Mouse (Mus musculus): ENCODE results near the gene Cdk14. TPM values are rescaled to one million over a fixed set of nuclear protein-coding genes. Genes with fewer than 3 reads are reported as not detected.
A peak's percentile ranks its signal among the peaks of the same experiment; 100 is the strongest.

The Cdk14 gene
- 28.1 to 79.9 TPM (median 43.7 TPM) in 3 replicates for total RNA-seq (2017)

DNA sequence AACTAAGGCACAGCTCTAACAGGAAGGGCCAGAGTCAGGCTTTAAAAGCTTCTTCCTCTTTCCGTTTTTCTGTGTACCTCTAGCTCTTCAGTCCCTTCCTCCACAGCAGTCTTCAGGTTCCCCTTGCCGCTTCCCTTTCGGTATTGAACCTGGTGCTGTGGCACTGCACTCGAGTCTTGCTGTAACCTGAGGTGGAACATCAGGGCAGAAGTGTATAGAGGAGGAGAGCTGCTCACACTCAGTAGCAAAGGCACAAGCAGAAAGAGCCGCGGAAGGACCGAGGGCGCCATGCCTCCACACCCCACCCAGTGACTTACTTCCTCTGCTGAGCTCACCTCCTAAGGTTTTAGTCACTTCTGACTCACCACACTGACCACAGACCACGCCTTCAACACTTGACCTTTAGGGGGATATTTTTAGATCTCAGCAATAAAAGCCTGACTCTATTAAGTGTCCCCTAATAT is at the start of gene Cdk14:
TSS of gene Cdk14 (minus strand) at position 321 of the 464 bp plus-strand sequence.
- ATAC-seq (replicated peaks; ENCODE audit: insufficient number of reproducible peaks, low FRiP score, low TSS enrichment, poor library complexity, severe bottlenecking) = peak; percentile 94

DNA sequence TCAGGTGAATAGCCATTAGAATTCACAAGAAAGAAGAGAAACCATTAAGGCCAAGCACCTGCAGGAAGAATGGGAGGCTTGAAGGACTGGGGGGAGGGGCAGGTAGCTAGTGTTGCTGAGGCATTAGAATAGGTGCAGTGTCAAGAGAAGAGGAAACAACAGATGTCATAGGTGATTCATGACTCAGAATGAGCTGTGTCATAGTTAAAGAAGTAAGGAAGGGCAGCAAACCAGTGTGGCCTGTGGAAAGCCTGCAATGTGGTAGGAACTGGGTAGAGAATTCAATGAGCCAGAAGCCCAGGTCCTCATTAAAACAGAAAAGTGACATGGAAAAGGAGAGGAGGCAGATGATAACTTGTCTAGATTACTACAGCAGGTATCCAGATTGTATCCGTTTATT is 45.1 kb upstream of the Cdk14 start:
- ATAC-seq (replicated peaks; ENCODE audit: insufficient number of reproducible peaks, low FRiP score, low TSS enrichment, poor library complexity, severe bottlenecking) = no peak

DNA sequence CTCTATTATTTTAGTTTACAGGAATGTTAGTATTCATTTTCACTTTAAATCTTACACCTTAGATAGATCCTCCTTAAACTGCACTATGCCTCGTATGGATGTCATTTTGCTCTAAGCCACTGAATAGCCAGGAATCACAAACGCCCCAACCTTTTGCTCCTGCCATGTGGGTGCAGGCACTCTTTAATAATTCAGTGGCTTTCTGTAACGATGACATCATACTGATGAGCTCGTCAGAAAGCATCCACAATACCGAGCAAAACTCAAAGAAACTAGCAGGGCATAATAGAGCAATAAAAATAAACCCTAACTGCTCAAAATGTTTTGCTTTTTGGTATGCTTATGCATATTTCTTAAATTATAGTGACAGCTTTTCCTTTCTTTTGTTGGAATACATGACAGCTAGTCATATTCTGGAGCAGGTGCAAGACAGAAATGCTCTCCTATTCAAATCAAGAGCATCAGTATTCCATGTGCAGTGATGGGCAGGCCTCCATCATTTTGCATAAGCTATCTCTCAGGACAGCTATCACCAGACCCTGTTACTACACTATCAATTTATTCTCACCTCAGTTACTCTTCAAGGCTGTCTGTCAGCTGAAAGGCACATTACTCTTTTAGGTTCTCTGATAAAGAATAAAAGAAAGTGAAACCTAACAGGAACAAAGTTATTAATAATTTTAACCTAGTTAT is 11.8 kb upstream of the Cdk14 start:
- no peak for ATAC-seq (replicated peaks; ENCODE audit: insufficient number of reproducible peaks, low FRiP score, low TSS enrichment, poor library complexity, severe bottlenecking)

DNA sequence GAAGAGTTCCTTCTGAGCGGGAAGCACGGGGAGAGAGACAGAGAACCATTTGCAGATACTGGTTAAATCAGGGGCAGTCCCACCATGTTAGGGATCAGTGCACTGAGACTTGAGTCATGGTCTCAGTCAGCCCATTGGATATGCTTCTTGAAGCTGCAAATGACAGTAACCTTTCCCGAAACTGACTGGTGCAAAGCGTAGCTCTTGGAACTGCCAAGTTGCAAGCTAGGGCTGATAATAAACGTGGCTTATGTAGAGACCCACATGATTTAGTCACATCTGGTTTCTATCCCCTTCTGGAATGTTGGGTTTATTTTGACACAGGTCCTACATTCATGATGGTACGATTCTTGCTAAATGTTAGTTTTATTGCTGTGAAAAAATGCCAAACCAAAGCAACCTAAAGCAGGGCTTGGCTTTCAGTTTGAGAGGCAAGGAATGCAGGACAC is 3.6 kb upstream of the Cdk14 start:
- no peak for ATAC-seq (replicated peaks; ENCODE audit: insufficient number of reproducible peaks, low FRiP score, low TSS enrichment, poor library complexity, severe bottlenecking)

- ATAC-seq (replicated peaks; ENCODE audit: insufficient number of reproducible peaks, low FRiP score, low TSS enrichment, poor library complexity, severe bottlenecking) = no peak
These were observed 3.0 kb upstream of the Cdk14 start for GRCm38 (mm10) chr5:5423081-5423480.

- ATAC-seq (replicated peaks; ENCODE audit: insufficient number of reproducible peaks, low FRiP score, low TSS enrichment, poor library complexity, severe bottlenecking) = no peak
These were observed 1.3 kb upstream of the Cdk14 start for GRCm38 (mm10) chr5:5421439-5421838.

DNA sequence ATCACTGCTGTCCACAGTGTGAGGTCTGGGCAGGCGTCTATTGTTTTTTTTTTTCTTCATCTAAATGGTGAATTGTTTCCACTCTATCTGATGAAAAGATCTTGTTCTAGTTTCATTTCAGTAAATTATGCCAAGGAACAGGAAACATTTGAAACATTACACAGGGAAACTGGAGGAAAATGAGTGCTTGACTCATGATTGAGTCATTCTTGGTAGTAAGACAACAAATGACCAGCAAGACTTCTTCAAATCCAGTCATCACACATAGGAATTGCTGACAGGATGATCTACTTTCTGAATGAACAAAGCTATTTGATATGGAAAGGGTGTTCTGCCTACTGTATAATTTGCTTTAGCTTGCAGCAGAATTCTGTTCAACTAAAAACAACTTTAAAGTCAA is 859 bp downstream of the Cdk14 start:
- ATAC-seq (replicated peaks; ENCODE audit: insufficient number of reproducible peaks, low FRiP score, low TSS enrichment, poor library complexity, severe bottlenecking) = peak; percentile 38

DNA sequence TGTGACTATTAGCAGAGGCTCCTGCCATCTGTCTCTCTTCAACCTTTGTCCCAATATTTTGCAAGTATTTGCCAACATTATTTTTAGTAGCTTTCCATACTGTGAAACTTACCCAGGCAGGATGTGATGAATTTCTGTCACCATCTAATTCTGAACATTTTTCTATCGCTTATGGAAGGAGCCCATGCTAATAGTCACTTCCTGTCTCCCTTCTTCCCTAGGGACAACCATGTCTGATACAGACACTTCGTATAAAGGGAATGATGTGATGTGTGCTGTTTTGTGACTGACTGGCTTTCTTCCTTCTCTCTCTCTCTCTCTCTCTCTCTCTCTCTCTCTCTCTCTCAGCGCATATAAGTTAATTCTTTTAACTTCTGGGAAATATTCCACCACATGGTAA is 5.3 kb downstream of the Cdk14 start:
- ATAC-seq (replicated peaks; ENCODE audit: insufficient number of reproducible peaks, low FRiP score, low TSS enrichment, poor library complexity, severe bottlenecking) = no peak

DNA sequence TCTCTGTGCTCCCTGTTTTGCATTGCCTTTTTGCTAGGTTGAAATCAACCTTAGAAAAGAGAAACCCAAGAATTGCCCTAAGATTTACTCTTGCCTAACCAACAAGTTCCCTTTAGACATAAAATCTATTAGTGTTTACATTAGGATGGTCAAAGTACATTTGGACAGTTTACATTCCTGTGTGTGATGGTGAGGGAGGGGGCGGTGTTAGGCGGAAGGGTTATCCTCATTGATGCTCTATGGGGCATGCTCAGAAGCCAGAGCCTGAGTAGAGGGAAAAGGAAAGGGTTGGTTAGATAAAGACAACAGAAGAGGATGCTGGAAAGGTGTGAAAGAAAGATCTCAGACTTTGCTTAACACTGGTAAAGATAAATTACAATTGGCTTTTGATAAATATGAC is 8.2 kb downstream of the Cdk14 start:
- ATAC-seq (replicated peaks; ENCODE audit: insufficient number of reproducible peaks, low FRiP score, low TSS enrichment, poor library complexity, severe bottlenecking) = no peak

DNA sequence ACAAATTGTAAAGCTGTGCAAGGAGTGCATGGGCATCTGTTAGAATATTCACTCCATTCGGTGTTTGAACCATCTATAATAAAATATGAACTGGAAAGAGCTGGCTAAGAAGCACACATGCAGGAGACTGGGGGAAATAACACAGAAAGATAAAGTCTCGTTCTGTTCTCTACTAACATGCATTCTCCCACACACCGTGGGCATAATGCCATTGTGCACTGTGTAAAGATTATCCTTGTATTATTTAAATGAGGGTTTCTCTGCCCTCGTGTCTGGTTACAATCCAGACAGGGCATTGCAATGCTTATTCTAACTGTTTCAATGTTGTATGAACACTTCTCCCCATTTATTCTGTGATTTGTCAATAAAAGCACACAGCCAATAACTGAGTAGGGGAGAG is 18.1 kb downstream of the Cdk14 start:
- ATAC-seq (replicated peaks; ENCODE audit: insufficient number of reproducible peaks, low FRiP score, low TSS enrichment, poor library complexity, severe bottlenecking) = no peak

DNA sequence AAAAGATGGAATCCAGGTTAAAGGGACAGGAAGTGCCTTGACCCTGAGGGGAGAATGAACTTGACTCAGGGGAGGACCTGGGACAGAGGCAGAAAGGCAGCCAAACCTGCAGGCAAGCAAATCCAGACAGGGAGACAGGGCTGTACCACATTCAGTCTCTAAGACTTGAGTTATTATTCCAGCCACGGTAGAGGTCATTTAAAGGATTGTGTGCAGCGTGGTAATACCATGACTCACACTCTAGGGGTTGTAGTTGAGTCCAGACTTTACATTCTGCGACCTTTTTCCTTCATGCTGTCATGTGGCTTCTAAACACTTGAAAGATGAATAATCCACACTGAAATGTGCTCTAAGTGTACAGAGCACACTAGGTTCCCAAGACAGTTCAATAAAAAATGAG is 27.3 kb downstream of the Cdk14 start:
- ATAC-seq (replicated peaks; ENCODE audit: insufficient number of reproducible peaks, low FRiP score, low TSS enrichment, poor library complexity, severe bottlenecking) = no peak

- ATAC-seq (replicated peaks; ENCODE audit: insufficient number of reproducible peaks, low FRiP score, low TSS enrichment, poor library complexity, severe bottlenecking) = 0 out of 2 replicates have a peak, but pooled peaks have one; percentile 27
These were observed 39.1 kb downstream of the Cdk14 start for GRCm38 (mm10) chr5:5380731-5381718.

DNA sequence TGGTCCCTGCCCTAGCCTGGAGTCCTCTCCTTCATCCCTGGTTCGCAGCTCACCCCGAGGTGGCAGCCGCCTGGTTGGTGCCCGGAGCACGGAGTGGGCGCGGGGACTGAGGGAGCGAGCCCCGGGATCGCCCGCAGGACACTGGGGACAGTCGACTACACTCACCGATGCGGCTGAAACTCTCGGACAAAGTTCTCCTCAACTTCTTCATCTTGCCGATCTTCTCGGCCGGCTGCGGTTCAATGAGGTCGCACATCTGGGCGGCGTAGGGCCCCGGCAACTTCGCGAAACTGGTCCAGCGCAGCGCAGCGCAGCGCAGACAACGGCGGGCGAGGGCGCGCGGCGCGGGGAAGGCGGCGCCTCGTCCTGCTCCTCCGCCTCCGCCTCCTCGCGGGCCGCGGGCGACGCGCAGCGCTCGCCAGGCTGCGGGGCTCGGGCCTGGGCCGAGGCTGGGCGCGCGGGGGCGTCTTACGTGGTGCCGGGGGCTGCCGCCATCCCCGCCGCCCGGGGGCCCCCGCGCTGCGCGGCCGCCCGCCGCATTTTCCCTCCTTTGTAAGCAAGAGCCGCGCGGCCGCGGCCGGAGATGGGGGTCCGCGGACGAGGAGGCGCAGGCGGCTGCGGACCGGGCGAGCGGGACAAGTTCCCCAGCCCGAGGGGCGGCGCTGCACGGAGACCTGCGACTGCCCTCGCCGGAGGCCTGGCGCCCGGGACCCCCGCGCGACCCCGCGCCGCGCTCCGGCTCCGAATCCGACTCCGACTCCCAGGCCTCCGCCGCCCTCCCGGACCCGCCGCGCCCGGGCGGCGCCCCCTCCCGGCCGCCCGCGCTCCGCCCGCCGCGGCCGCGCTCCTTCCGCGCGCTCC is 40.0 kb downstream of the Cdk14 start:
- peak; percentile 47 for ATAC-seq (replicated peaks; ENCODE audit: insufficient number of reproducible peaks, low FRiP score, low TSS enrichment, poor library complexity, severe bottlenecking)

DNA sequence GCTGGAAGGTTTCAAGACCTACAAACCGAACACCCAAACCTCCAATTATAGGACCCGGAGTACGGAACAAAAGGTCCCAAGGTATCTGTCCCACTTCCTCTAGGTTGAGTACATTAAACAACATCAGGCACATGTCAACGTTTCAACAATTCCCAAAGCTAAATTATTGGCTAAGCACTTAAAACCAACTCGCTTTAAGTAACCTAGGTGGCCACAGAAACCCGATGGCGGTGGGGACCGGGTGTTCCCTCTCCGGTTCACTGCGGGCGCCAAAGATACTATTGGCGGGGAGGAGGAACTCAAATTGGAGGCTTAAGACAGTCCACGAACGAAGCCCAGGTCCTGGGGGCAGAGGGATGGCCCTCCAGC is 40.6 kb downstream of the Cdk14 start:
- no peak; the same call in 1 of the 2 replicates for ATAC-seq (replicated peaks; ENCODE audit: insufficient number of reproducible peaks, low FRiP score, low TSS enrichment, poor library complexity, severe bottlenecking)

DNA sequence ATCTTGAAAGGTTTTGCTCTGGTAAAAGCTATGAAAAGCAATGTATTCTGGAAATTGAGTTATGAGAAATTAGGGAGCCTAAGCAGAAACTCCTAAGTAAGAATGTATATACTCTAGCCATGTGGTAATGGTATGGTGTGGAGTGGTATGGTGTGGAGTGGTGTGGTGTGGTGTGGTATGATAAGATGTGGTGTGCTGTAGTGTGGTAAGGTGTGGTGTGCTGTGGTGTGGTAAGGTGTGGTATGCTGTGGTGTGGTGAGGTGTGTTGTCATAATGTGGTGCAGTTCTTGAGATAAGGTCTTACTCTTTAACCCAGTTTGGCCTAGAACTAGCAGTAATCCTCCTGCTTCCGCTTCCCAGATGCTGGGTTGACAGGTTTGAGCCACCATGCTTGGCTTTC is 45.7 kb downstream of the Cdk14 start:
- no peak for ATAC-seq (replicated peaks; ENCODE audit: insufficient number of reproducible peaks, low FRiP score, low TSS enrichment, poor library complexity, severe bottlenecking)

DNA sequence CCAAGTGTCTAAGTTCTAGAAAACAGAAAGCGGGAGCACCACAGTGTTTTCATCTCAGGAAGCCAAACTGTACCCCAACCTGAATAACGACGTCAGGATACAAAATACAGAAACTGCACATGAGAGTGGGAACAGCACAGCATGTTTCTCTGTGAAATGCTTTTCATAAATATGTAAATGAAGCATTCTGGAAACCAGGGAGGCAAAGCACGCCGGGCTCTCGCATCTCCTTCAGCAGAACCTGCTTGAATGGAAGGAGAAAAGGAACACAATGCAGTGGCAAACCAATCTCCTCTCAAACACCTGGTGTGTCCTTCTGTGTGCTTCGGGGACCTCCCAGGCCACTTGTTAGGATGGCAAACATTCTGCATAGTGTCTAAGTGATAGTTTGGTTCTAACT is 46.6 kb downstream of the Cdk14 start:
- ATAC-seq (replicated peaks; ENCODE audit: insufficient number of reproducible peaks, low FRiP score, low TSS enrichment, poor library complexity, severe bottlenecking) = no peak

DNA sequence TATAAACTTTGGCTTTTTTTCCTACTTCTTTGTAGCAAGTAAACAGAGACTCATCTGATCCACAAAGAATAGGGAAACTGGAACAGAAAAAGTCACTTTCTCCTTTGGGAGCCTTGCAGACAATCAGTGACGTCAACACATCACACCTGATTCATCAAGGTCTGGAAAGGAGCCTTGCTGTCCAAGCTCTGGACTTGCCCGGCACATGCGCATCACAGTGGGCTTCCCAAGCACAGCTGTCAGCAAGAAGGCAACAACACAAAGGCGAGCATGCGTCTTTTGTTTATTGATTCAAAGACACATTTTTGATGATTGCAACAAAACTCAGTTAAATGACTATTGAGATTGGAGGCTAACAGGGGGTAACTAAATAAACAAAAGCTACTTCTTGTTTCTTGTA is 47.2 kb downstream of the Cdk14 start:
- no peak for ATAC-seq (replicated peaks; ENCODE audit: insufficient number of reproducible peaks, low FRiP score, low TSS enrichment, poor library complexity, severe bottlenecking)

GRCm38 (mm10) chr5:5372354-5372753 is 47.8 kb downstream of the Cdk14 start:
- no peak for ATAC-seq (replicated peaks; ENCODE audit: insufficient number of reproducible peaks, low FRiP score, low TSS enrichment, poor library complexity, severe bottlenecking)
